Mouse (Mus musculus): ENCODE measurements around the gene Pdxdc1. TPM values are rescaled to one million over a fixed set of nuclear protein-coding genes. Genes with fewer than 3 reads are reported as not detected.
"Not testable (repeated sequence)": the region's sequence is repeated elsewhere in the genome, so short reads cannot be mapped to it uniquely, and the experiment has no call there.

Pdxdc1 gene
- total RNA-seq, 2 experiments from 2014 or later: 40.7 to 42.3 TPM

GRCm38 (mm10) chr16:13820771-13821170 lies 82.2 kb downstream of the Pdxdc1 start:
- intact Hi-C loops (cut with DNase I; ENCODE audit: low total_unique reads): no loop called here

GRCm38 (mm10) chr16:13819806-13820500 lies 83.0 kb downstream of the Pdxdc1 start:
- DNase-seq: no peak

More at GRCm38 (mm10) chr16:13820771-13821170, 82.2 kb downstream of the Pdxdc1 start:
- DNase-seq: no peak

GRCm38 (mm10) chr16:13819394-13819743 lies 83.6 kb downstream of the Pdxdc1 start:
- no peak for DNase-seq

More at GRCm38 (mm10) chr16:13819806-13820500, 83.0 kb downstream of the Pdxdc1 start:
- intact Hi-C loops (cut with DNase I; ENCODE audit: low total_unique reads): no loop called here

GRCm38 (mm10) chr16:13818560-13819393 lies 84.2 kb downstream of the Pdxdc1 start, which contains the start of gene Ntan1:
Gene Ntan1 (plus strand): TSS chr16:13818845.
- intact Hi-C loops (cut with DNase I; ENCODE audit: low total_unique reads): no loop called here
- peak; percentile 97 for DNase-seq

More at GRCm38 (mm10) chr16:13819394-13819743, 83.6 kb downstream of the Pdxdc1 start:
- intact Hi-C loops (cut with DNase I; ENCODE audit: low total_unique reads): no loop called here

- no peak for DNase-seq
- intact Hi-C loops (cut with DNase I; ENCODE audit: low total_unique reads): no loop called here
Observed at GRCm38 (mm10) chr16:13813200-13813599, 89.7 kb downstream of the Pdxdc1 start.

- no peak for DNase-seq
- intact Hi-C loops (cut with DNase I; ENCODE audit: low total_unique reads): no loop called here
Observed at GRCm38 (mm10) chr16:13812152-13812551, 90.8 kb downstream of the Pdxdc1 start.

GRCm38 (mm10) chr16:13808410-13808809 lies 94.5 kb downstream of the Pdxdc1 start:
- intact Hi-C loops (cut with DNase I; ENCODE audit: low total_unique reads): no loop called here
- DNase-seq: no peak

GRCm38 (mm10) chr16:13807616-13808015 lies 95.3 kb downstream of the Pdxdc1 start:
- no peak for DNase-seq
- intact Hi-C loops (cut with DNase I; ENCODE audit: low total_unique reads): no loop called here

GRCm38 (mm10) chr16:13804666-13805065 lies 98.3 kb downstream of the Pdxdc1 start:
- intact Hi-C loops (cut with DNase I; ENCODE audit: low total_unique reads): no loop called here
- DNase-seq: no peak

- no peak for DNase-seq
- intact Hi-C loops (cut with DNase I; ENCODE audit: low total_unique reads): no loop called here
Observed at GRCm38 (mm10) chr16:13801231-13801630, 101.7 kb downstream of the Pdxdc1 start.

- intact Hi-C loops (cut with DNase I; ENCODE audit: low total_unique reads): no loop called here
- DNase-seq: no peak
Observed at GRCm38 (mm10) chr16:13796746-13797175, 106.2 kb downstream of the Pdxdc1 start.

GRCm38 (mm10) chr16:13793441-13793840 lies 109.5 kb downstream of the Pdxdc1 start:
- intact Hi-C loops (cut with DNase I; ENCODE audit: low total_unique reads); DNase-seq: not testable (repeated sequence)

- intact Hi-C loops (cut with DNase I; ENCODE audit: low total_unique reads): no loop called here
- no peak for DNase-seq
Observed at GRCm38 (mm10) chr16:13785932-13786331, 117.0 kb downstream of the Pdxdc1 start.

Small RNA genes within 50 kb of the gene (microRNA-seq; reads per million reads assigned to microRNA genes)
- 0 reads per million in 2 experiments for gene Gm27734

Other genes starting within 250 kb of the Pdxdc1 start
- gene Parn, start 235.0 kb downstream of the Pdxdc1 start, total RNA-seq (2021): 10 to 100 TPM in 1 of 2 experiments, 1 to 10 TPM in 1; 9.0 to 11.8 TPM
- gene Bfar, start 231.3 kb downstream of the Pdxdc1 start, total RNA-seq (2021): 10 to 100 TPM; 28.2 to 34.2 TPM
- 1 to 10 TPM; 1.7 to 2.3 TPM for gene 3110001I22Rik, start 231.2 kb downstream of the Pdxdc1 start, total RNA-seq (2021)
- not detected for gene Pla2g10, start 172.1 kb downstream of the Pdxdc1 start, total RNA-seq (2021)
- gene Rrn3, start 122.4 kb downstream of the Pdxdc1 start, total RNA-seq (2021): 10 to 100 TPM; 25.1 to 26.6 TPM
- gene Ntan1, start 84.3 kb downstream of the Pdxdc1 start, total RNA-seq (2021): 10 to 100 TPM; 34.1 to 38.6 TPM
- 1 to 10 TPM; 2.8 to 2.9 TPM for gene Mpv17l, start within 50 bp of the Pdxdc1 start, total RNA-seq (2021)
- gene 2900011O08Rik, start 83.5 kb upstream of the Pdxdc1 start, total RNA-seq (2021): under 1 TPM in 1 of 2 experiments, not detected in 1; 0.11 TPM
- gene Ifitm7, start 83.8 kb upstream of the Pdxdc1 start, total RNA-seq (2021): not detected